Mouse (Mus musculus): ENCODE results near the gene 2510002D24Rik. TPM values are rescaled to one million over a fixed set of nuclear protein-coding genes. Genes with fewer than 3 reads are reported as not detected.
A peak's percentile ranks its signal among the peaks of the same experiment; 100 is the strongest.
"Not testable (repeated sequence)": the region's sequence is repeated elsewhere in the genome, so short reads cannot be mapped to it uniquely, and the experiment has no call there.

The 2510002D24Rik gene
- polyA plus RNA-seq, 1 experiment = 25.6 TPM

DNA sequence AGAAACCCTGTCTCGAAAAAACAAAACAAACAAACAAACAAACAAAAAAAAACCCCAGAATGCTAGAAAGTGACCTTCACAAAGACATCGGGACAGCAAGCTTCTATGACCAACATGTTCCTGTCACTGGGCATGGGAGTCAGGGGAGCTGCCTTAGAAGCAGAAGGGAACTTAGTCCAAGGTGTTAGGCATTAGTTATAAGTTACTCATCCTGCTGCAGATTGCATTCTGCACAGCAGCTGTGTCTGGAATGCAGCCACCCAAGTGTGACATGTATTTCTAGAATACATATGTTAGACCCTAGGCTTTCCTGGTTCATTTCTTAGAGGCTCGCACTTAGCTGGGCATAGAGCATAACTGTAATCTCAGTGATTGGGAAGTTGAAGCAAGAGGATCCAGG lies 7.7 kb upstream of the 2510002D24Rik start:
- H3K27ac ChIP-seq (replicated peaks; ENCODE audit: low read depth, low read length) = no peak overlapping the region
- H3K4me3 ChIP-seq (ENCODE audit: insufficient read depth, low read depth, low read length) = no peak overlapping the region
- no peaks in the 10 kb centered on the region for H3K4me1 ChIP-seq (ENCODE audit: control insufficient read depth, insufficient read depth, insufficient read length, low read length)

GRCm38 (mm10) chr16:18829102-18829501 lies 7.3 kb upstream of the 2510002D24Rik start:
- H3K4me3 ChIP-seq (ENCODE audit: insufficient read depth, low read depth, low read length) = no peak overlapping the region
- H3K27ac ChIP-seq (replicated peaks; ENCODE audit: low read depth, low read length) = no peak overlapping the region
- H3K4me1 ChIP-seq (ENCODE audit: control insufficient read depth, insufficient read depth, insufficient read length, low read length) = no peaks in the 10 kb centered on the region

DNA sequence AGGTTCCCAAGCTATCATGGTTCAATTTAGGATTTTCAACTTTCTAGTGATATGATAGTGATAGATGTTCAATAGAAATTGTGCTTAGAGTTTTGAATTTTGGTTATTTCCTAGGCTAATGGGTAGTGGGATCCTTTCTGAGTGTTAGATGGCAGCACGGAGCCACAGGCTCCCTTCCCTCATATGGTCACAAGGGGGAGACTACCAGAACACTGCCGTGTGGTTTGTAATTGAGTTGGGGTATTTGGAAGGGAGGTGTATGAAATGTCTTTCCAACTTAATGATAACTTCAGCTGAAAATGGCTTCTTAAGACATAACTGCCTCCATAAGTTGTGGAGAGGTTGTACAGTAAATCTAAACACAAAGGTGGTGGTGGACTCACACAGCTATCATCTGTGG lies 2.9 kb upstream of the 2510002D24Rik start:
- Histone ChIP-seq H3K27ac (replicated peaks; ENCODE audit: low read depth, low read length) (no peak overlapping the region), H3K4me3 (ENCODE audit: insufficient read depth, low read depth, low read length) (no peak overlapping the region), H3K4me1 (ENCODE audit: control insufficient read depth, insufficient read depth, insufficient read length, low read length) (no peaks in the 10 kb centered on the region)

GRCm38 (mm10) chr16:18836073-18836467 lies 308 bp upstream of the 2510002D24Rik start:
- H3K4me1 ChIP-seq (ENCODE audit: control insufficient read depth, insufficient read depth, insufficient read length, low read length) = no peaks in the 10 kb centered on the region
- H3K4me3 ChIP-seq (ENCODE audit: insufficient read depth, low read depth, low read length) = peak overlapping the region; percentile 94; the same call in 1 of the 2 replicates
- no peak overlapping the region for H3K27ac ChIP-seq (replicated peaks; ENCODE audit: low read depth, low read length)

GRCm38 (mm10) chr16:18838346-18838745 lies 2.0 kb downstream of the 2510002D24Rik start:
- no peak overlapping the region for H3K4me3 ChIP-seq (ENCODE audit: insufficient read depth, low read depth, low read length)
- H3K4me1 ChIP-seq (ENCODE audit: control insufficient read depth, insufficient read depth, insufficient read length, low read length) = no peaks in the 10 kb centered on the region
- H3K27ac ChIP-seq (replicated peaks; ENCODE audit: low read depth, low read length) = no peak overlapping the region

DNA sequence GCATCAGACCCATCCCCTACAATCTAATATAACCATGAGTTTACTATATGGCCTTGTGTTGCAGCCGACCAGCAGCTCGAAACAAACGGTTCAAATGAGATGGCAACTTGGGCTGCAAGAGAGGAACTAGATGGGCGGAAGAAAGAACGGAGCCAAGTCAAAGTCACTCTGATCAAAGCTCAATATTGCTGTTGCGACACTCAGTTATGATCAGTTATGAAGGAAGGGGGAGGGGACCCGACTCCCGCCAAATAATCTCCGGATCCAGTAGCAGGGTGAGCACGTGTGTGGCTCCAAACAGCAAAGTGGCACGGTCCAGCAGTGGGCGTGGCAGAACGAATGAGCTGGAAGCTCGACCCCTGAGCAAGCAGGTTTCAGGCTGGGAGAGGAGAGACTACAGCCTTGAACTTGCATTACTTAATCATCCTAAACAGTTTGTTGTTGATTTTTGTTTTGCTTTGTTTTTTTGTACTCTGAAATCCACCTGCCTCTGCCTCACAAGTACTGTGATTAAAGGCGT lies 10.0 kb downstream of the 2510002D24Rik start:
- Histone ChIP-seq H3K27ac (replicated peaks; ENCODE audit: low read depth, low read length) (no peak overlapping the region), H3K4me1 (ENCODE audit: control insufficient read depth, insufficient read depth, insufficient read length, low read length) (no peaks in the 10 kb centered on the region), H3K4me3 (ENCODE audit: insufficient read depth, low read depth, low read length) (no peak overlapping the region)

- not testable (repeated sequence) for H3K4me3 ChIP-seq (ENCODE audit: insufficient read depth, low read depth, low read length)
Measured at GRCm38 (mm10) chr16:18849521-18850190, 13.3 kb downstream of the 2510002D24Rik start.

DNA sequence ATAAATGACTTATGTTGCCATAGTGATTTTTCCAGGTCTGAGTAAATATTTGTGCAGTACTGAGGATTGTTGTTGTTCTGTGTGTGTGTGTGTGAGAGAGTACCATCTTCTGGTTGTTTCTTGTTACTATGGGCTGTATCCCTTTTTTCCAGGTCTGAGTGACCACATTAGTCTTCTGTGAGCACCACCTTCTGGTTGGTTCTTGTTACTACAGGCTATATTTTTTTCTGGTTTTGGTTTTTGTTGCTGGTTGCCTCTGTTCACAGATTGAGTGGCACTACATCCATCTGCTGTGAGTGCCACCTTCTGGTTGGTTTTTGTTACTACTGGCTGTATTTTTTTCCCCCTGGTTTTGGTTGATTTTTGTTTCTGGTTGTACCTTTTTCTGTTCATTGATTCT lies 22.2 kb downstream of the 2510002D24Rik start:
- Histone ChIP-seq H3K4me3 (ENCODE audit: insufficient read depth, low read depth, low read length) (no peak overlapping the region), H3K4me1 (ENCODE audit: control insufficient read depth, insufficient read depth, insufficient read length, low read length) (no peaks in the 10 kb centered on the region; the same call in 1 of the 2 replicates), H3K27ac (replicated peaks; ENCODE audit: low read depth, low read length) (no peak overlapping the region)

More at GRCm38 (mm10) chr16:18849521-18850190, 13.3 kb downstream of the 2510002D24Rik start:
- not testable (repeated sequence) for H3K27ac ChIP-seq (replicated peaks; ENCODE audit: low read depth, low read length); H3K4me1 ChIP-seq (ENCODE audit: control insufficient read depth, insufficient read depth, insufficient read length, low read length)

DNA sequence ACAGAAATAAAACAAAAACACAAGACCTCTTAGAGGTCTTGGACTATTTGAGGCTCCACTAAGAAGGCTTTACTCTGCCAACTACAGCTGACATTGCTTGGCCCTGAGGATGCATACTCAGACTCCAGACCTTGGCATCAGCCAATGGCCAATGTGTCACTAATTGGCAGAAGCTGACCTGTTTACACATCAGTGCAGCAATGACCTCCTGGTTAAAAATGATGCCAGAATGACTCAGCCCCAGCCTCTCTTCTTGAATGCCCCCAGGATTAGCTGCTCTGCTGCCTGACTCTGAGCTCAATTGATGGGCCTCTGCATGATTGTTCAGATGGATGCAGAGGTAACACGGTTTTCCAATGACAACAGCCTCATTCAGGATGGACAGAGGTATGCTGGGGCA lies 23.8 kb downstream of the 2510002D24Rik start:
- no peaks in the 10 kb centered on the region; the same call in 1 of the 2 replicates for H3K4me1 ChIP-seq (ENCODE audit: control insufficient read depth, insufficient read depth, insufficient read length, low read length)
- no peak overlapping the region for H3K4me3 ChIP-seq (ENCODE audit: insufficient read depth, low read depth, low read length)
- no peak overlapping the region for H3K27ac ChIP-seq (replicated peaks; ENCODE audit: low read depth, low read length)

DNA sequence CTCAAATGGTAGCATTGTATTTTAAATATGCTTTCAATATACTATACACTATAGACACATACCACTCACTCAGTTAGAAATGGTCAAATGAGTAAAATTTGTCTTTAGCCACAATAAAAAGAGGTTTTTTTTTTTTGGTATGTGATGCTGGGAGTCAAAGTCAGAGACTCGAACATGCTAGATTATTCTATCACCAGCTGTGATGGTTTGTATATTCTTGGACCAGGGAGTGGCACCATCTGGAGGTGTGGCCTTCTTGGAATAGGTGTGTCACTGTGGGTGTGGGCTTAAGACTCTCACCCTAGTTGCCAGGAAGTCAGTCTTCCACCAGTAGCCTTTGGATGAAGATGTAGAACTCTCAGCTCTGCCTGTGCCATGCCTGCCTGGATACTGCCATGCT lies 34.1 kb downstream of the 2510002D24Rik start:
- not testable (repeated sequence) for H3K4me1 ChIP-seq (ENCODE audit: control insufficient read depth, insufficient read depth, insufficient read length, low read length); H3K27ac ChIP-seq (replicated peaks; ENCODE audit: low read depth, low read length); H3K4me3 ChIP-seq (ENCODE audit: insufficient read depth, low read depth, low read length)

DNA sequence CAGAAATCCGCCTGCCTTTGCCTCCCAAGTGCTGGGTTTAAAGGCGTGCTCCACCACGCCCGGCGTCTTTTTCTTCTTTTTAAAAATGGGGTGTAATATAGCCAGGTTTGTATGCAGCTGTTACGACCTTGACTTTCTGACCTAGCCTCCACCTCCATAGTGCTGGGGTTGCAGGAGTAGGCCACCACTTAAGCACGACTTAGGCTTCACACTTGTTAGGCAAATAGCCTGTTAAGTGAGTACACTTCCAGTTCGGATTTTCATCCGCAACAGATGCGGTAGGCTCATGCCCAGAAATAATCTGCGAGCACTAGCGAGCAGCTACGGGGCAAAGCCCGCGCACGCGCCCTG lies 39.7 kb downstream of the 2510002D24Rik start:
- Histone ChIP-seq H3K4me3 (ENCODE audit: insufficient read depth, low read depth, low read length) (peak overlapping the region; percentile 83), H3K4me1 (ENCODE audit: control insufficient read depth, insufficient read depth, insufficient read length, low read length) (no peaks in the 10 kb centered on the region), H3K27ac (replicated peaks; ENCODE audit: low read depth, low read length) (0 out of 2 replicates have a peak overlapping the region, but pooled peaks have one; percentile 1)

DNA sequence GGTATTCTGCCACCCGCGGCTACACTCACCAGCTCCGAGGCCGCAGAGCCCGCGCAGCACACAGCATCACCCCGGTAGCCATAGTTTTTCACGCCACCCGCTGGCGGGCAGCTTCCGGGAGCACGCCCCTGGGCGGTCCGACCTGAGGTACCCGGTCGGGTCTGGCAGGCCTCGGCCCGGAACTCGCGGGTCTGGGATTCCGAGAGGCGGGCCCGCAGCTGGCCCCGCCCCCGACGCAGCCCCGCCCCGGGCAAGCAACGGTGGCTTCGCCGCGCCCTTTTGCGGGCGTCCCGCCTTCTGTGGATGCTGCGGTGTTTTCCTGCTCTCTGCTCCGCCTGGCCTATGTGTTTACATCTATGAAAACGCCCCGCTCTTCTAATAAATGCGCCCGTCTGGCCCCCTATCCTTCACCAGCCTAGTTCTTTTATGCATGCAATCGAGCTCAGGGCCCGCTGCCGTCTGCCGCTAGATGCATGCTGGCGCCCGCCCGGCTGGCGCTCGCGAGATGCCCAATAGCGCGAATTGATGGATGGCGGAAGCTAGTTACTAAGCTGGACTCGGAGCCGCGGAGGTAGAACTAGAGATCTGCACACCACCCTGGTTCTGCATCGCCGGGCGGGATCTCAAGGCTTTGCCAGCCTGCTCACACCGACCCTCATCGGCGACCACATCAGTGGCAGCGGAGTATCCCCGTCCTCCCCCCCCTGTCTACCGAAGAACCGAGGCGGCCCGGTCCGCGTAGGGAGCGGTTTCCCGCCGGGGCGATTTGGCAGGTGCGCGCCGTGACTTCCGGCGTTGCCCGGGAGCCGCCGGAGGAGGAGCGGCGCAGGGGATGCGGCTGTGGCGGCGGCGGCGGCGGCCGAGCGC lies 40.3 kb downstream of the 2510002D24Rik start, which contains the start of the genes Mrpl40 and Hira:
Gene Mrpl40, minus strand, starts transcription at position 421 of the 867 bp plus-strand sequence.
Gene Hira, plus strand, starts transcription at position 596 of the 867 bp plus-strand sequence.
- Histone ChIP-seq H3K4me1 (ENCODE audit: control insufficient read depth, insufficient read depth, insufficient read length, low read length) (no peaks in the 10 kb centered on the region), H3K27ac (replicated peaks; ENCODE audit: low read depth, low read length) (peak within 1 kb of the TSS; percentile 78), H3K4me3 (ENCODE audit: insufficient read depth, low read depth, low read length) (peak within 1 kb of the TSS; percentile 83)

DNA sequence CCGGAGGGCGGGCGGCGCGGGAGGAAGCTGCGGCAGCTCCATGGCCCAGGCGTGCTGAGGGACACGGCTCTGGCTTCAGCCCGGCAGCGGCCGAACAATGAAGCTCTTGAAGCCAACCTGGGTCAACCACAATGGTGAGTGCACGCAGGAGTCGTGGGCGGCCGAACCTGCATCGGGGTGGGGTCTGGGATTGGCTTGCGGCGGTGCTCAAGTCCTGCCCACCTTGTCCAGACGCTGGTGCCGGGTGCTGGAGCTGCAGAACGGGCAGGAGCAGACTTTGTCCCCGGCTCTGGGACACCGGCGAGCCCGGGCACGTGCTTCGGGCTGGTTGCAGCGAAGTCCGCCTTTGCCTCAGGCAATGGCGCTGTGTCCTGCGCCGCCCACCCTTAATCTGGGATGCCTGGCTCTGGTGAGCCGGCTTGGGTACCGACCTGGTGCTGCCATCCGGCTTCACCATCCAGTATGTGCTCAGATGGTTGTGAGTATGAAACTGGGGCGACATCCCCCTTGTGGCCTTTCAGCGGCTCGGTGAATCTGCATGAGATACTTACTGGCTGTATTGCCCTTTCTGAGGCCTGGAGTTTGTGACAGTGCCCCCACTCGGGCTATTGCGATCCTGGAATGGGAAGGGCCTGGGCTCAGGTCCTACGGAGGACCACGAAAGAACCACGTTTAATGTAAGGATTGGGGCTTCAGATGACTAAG lies 41.2 kb downstream of the 2510002D24Rik start:
- peak overlapping the region; percentile 25; the same call in 1 of the 2 replicates for H3K27ac ChIP-seq (replicated peaks; ENCODE audit: low read depth, low read length)
- no peaks in the 10 kb centered on the region for H3K4me1 ChIP-seq (ENCODE audit: control insufficient read depth, insufficient read depth, insufficient read length, low read length)
- peak overlapping the region; percentile 83 for H3K4me3 ChIP-seq (ENCODE audit: insufficient read depth, low read depth, low read length)

- H3K4me3 ChIP-seq (ENCODE audit: insufficient read depth, low read depth, low read length) = peak overlapping the region; percentile 83
- no peaks in the 10 kb centered on the region for H3K4me1 ChIP-seq (ENCODE audit: control insufficient read depth, insufficient read depth, insufficient read length, low read length)
- H3K27ac ChIP-seq (replicated peaks; ENCODE audit: low read depth, low read length) = no peak overlapping the region
Measured at GRCm38 (mm10) chr16:18878091-18878720, 41.8 kb downstream of the 2510002D24Rik start.

Measured in brown adipose tissue, adult 24 weeks (tissue).